Mouse (Mus musculus): ENCODE results near the gene Lmf2. TPM values are rescaled to one million over a fixed set of nuclear protein-coding genes. Genes with fewer than 3 reads are reported as not detected.
A peak's percentile ranks its signal among the peaks of the same experiment; 100 is the strongest.

Gene Lmf2
- total RNA-seq, 2 experiments from 2014 or later, result 38.6 to 41.9 TPM

GRCm38 (mm10) chr15:89372536-89372935 is 17.1 kb upstream of the Lmf2 start:
- no peak for DNase-seq

GRCm38 (mm10) chr15:89372068-89372467 is 16.6 kb upstream of the Lmf2 start:
- no peak for DNase-seq

- DNase-seq, result no peak
Observed at GRCm38 (mm10) chr15:89365141-89365551, 9.7 kb upstream of the Lmf2 start.

DNA sequence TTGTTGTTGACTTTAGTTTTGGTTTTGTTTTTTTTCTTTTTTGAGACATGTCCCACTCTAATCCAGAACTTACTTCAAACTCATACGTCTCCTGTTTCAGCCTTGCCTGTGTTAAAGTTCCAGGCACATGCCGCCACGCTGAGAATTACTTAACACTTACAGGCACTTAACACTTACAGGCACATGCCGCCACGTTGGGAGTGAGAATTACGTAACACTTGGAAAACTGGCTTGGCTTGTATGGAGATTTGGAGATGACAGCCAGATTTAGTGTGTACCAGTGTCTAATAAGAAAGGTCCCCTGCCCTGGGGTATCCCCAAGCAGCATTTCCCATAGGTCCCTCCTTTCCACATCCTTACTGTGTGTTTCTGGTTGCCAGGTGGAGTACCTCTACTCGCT is 7.6 kb upstream of the Lmf2 start:
- no peak for DNase-seq

DNA sequence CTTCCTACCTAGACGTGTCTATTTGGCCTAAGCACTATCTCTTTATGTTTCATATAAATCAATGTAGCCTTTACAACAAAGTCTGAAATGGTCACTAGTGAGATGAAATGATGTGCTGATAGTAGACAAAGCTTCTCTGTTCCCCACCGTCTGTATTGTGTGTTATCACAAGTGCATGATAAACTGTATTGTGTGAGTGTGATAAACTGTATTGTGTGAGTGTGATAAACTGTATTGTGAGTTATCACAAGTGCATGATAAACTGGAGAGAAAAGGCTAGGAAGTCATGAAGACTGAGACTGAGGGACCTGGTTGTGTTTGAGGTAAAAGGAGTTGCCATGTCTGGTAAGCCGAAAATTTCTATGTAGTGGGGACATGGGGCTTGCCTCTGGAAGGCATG is 3.3 kb upstream of the Lmf2 start:
- DNase-seq, result no peak

DNA sequence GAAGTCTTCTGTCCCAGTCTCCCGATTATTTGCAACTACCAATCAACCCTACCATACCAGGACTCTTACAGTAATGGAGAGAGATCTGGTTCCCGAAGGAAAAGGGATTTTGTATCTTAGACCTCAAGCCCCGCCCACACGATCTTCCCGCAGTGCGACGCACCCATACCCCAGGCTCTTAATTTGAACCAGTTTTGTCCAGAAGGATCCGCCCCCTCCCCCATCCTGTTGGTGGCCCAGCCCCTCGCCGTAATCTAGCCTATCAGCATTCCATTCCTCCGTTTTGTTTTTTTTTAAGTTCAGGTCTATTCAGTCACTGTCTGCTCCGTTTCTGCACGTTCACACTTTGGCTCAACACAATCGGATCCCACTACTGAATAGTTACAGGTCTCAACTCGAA is 913 bp upstream of the Lmf2 start:
- peak; percentile 89 for DNase-seq

DNA sequence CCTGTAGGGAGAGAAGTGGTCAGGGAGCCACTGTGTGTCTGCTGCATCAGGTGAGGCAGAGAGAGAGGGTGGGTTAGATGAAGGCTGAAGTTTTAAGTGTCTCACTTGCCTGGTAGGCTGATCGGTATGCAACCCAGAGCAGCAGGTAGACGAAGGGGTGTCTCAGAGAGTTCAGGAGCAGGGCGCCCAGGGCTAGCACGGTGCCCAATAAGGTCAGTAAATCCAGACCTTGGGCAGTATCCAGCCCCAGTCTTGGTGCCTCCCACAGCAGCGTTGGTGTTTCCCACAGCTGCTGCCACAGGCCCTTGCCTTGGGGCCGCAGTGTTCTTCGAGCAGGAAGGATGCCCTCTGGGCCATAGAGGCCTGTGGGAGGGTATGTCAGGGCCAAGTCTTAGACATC is 1.0 kb downstream of the Lmf2 start:
- no peak for DNase-seq

- no peak for DNase-seq
Observed at GRCm38 (mm10) chr15:89353837-89354236, 1.6 kb downstream of the Lmf2 start.

- DNase-seq, result peak; percentile 40
Observed at GRCm38 (mm10) chr15:89352795-89353194, 2.7 kb downstream of the Lmf2 start.

DNA sequence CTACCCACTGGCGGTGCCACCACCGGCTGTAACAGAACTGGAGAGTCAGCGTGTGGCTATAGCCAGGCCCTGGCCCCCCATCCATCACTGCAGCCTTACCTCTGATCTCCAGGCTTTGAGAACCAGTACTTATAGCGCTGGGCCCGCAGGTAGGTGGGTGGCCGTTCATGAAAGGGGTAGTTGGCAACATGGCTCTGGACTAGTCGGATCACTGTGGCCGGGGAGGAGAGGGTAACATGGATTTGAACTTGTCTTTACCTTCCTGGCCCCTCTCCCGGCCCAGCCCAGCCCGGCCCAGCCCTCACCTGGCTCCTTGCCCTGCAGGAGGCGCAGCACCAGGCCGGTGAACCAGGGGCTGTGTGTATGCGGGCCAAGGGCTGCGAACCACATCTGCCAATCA is 3.4 kb downstream of the Lmf2 start:
- no peak for DNase-seq

GRCm38 (mm10) chr15:89351302-89351701 is 4.2 kb downstream of the Lmf2 start:
- no peak for DNase-seq

DNA sequence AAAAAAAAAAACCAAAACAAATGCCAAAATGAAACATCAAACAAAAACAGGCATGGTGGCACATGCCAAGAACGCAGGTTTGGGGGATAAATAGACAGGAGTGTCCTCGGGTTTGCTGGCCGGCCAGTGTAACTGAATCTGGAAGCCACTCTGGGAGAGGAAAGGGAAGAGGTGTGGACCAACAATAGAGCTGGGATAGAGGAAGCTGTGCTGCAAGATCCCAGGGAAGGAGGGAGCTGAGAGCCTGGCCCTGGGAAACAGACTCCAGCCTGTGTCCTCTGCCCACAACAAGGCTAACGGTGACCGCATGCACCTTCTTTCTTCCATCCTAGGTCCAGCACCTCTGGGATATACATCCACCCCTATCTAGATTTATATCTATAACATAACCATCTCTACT is 5.0 kb downstream of the Lmf2 start:
- no peak for DNase-seq

GRCm38 (mm10) chr15:89343325-89343724 is 12.1 kb downstream of the Lmf2 start:
- no peak for DNase-seq

- no peak for DNase-seq
Observed at GRCm38 (mm10) chr15:89341678-89342077, 13.8 kb downstream of the Lmf2 start.

DNA sequence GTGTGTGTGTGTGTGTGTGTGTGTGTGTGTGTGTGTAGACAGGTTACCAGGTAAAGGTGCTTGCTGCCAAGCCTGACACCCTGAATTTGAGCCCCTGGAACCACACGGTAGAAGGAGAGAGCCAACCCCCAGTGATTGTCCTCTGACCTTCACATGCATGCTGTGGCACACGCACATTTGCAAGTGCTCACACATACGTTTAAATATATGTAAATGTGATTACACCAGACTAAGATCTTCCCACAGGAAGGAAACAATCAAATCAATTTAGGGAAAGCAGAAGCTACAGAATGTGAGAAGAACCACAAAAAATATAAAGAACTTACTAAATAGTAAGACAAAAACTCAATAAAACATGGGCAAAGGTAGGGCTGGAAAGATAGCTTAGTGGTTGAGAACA is 15.3 kb downstream of the Lmf2 start:
- no peak for DNase-seq

GRCm38 (mm10) chr15:89339696-89340095 is 15.8 kb downstream of the Lmf2 start:
- no peak for DNase-seq

DNA sequence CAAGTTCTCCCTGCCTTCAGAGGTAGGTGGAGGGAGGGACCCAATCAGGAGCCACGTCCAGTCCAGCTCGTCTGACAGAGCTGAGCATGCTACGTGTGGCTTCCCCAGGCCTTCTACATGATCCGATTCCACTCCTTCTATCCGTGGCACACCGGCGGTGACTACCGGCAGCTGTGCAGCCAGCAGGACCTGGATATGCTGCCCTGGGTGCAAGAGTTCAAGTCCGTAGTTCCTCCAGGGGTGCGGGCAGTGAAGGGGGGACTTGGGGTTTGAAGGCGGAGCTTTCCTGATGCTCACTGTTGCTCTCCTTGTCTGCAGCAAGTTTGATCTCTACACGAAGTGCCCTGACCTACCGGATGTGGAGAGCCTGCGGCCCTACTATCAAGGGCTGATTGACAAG is 19.0 kb downstream of the Lmf2 start:
- no peak for DNase-seq

- no peak for DNase-seq
Observed at GRCm38 (mm10) chr15:89334774-89335537, 20.5 kb downstream of the Lmf2 start.

- DNase-seq, result no peak
Observed at GRCm38 (mm10) chr15:89334271-89334670, 21.2 kb downstream of the Lmf2 start, which contains the start of gene Miox. Miox (plus strand) TSS chr15:89334398.

DNA sequence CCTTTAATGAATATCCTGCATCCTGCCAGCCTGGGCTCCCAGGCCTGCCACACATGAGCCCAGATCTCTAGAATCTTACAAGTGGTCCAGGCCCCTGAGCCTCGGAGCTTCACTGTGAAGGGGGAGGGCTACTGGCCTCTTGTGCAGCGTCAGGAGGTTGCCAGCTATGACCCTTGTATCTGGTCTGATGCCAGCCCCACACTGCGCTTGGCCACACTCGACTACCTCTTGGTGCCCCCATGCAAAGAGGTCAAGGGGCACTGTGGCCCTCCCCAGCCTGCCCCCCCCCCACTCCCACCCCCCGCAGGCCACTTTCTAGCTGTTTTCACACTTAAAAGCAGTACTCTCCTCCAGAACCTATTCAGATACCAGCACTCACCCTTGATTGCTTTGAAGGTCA is 29.0 kb downstream of the Lmf2 start:
- DNase-seq, result no peak

GRCm38 (mm10) chr15:89323656-89324055 is 31.8 kb downstream of the Lmf2 start:
- no peak for DNase-seq

DNA sequence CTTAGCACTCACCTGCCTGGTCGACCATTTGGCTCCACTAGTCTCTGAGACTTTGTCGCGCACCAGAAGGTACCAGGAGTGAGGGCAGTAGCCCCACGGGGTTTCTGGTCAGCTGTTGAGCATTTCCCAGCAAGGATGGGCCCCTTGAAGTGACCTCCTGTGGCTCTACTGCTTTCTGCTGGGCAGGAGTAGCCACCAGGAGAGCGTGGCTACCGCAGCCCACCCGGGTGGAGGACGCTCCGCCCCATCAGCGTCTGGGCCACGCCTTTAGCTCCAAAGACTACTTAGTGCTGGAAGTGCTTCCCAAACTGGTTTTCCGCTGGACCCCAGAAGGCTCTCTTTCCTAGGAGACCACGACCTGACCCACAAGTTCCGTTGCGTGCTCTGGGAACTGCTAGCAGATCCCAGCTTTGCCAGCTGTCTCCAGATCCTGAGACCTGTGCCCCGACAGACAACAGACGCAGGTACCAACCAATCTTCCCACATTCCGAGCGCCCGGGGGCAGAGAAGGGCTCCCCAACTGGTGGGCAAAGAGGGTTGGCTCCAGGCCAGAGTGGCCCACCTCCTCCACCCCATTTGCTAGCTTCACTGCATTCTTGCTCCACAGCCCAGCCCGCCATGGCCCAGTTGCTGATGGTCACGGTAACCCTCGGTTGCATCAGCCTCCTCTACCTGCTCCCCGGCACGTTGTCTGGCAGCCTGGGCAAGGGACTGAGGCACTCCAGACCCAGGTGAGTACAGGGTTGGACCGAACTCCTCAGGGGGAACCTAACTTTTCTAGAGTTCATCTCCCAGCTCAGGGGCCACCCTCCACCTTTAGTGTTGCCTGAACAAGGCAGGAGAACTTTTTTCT is 32.6 kb downstream of the Lmf2 start, which contains the start of gene Adm2:
Adm2 (plus strand) TSS at position 51 of the 853 bp plus-strand sequence.
- no peak for DNase-seq

DNA sequence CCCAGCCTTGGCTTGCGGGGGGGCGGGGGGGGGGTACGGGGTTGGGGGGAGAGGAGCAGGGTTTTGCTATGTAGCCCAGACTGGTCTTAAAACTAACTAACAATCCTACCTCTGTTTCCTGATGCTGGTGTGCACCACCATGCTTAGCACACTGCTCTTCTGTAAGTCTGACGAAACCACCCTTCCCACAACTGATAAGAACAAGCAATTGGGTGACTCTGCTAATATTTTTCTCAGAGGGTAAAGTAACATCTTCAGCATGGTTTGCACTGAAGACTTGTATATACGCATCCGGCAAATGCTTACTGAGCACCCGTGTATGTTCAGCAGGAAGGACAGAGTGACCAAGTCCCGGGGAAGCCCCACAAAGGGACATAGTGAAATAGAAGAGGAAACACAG is 34.2 kb downstream of the Lmf2 start:
- DNase-seq, result no peak

GRCm38 (mm10) chr15:89316146-89316545 is 39.3 kb downstream of the Lmf2 start:
- no peak for DNase-seq

All from adrenal gland, postnatal 10 days (tissue).